Mouse (Mus musculus): ENCODE measurements around the gene Kcnk12. TPM values are rescaled to one million over a fixed set of nuclear protein-coding genes. Genes with fewer than 3 reads are reported as not detected.

Gene Kcnk12
- polyA plus RNA-seq, 1 experiment from 2014 or later, result not detected

GRCm38 (mm10) chr17:87809556-87809955, 11.8 kb upstream of the Kcnk12 start:
- Histone ChIP-seq H3K9me3 (ENCODE audit: control insufficient read depth, low read length) (no peaks in the 10 kb centered on the region), H3K27ac (ENCODE audit: low read depth) (no peak overlapping the region), H3K27me3 (replicated peaks; ENCODE audit: control insufficient read depth, insufficient read depth, low read length) (0 out of 2 replicates have a peak, but pooled peaks cover 2% of the 10 kb centered on the region), H3K36me3 (ENCODE audit: control insufficient read depth, insufficient read depth, low read length) (no peaks in the 10 kb centered on the region), H3K4me2 (ENCODE audit: low read length) (no peak overlapping the region), H3K4me1 (replicated peaks; ENCODE audit: control insufficient read depth, insufficient read depth, low read length) (no peaks in the 10 kb centered on the region), H3K4me3 (ENCODE audit: low read depth, low read length) (no peak overlapping the region), H3K9ac (ENCODE audit: low read length) (no peak overlapping the region)
- ATAC-seq (replicated peaks; ENCODE audit: low FRiP score, low TSS enrichment, low read depth), result no peak
- WGBS, result 79% methylated on average over 2 of the region's 2 CpGs
- no peak for DNase-seq (ENCODE audit: low spot score)

GRCm38 (mm10) chr17:87799948-87800340, 2.1 kb upstream of the Kcnk12 start:
- no peak overlapping the region for H3K4me2 ChIP-seq (ENCODE audit: low read length)
- H3K9me3 ChIP-seq (ENCODE audit: control insufficient read depth, low read length), result no peaks in the 10 kb centered on the region
- peaks cover 4% of the 10 kb centered on the region; the same call in 1 of the 2 replicates for H3K4me1 ChIP-seq (replicated peaks; ENCODE audit: control insufficient read depth, insufficient read depth, low read length)
- ATAC-seq (replicated peaks; ENCODE audit: low FRiP score, low TSS enrichment, low read depth), result no peak
- no peak overlapping the region for H3K27ac ChIP-seq (ENCODE audit: low read depth)
- no peak overlapping the region for H3K9ac ChIP-seq (ENCODE audit: low read length)
- DNase-seq (ENCODE audit: low spot score), result peak; percentile 44
- H3K36me3 ChIP-seq (ENCODE audit: control insufficient read depth, insufficient read depth, low read length), result no peaks in the 10 kb centered on the region
- H3K27me3 ChIP-seq (replicated peaks; ENCODE audit: control insufficient read depth, insufficient read depth, low read length), result peaks cover 59% of the 10 kb centered on the region
- H3K4me3 ChIP-seq (ENCODE audit: low read depth, low read length), result no peak overlapping the region
- WGBS, result 77% methylated on average over 3 of the region's 3 CpGs

- no peaks in the 10 kb centered on the region for H3K9me3 ChIP-seq (ENCODE audit: control insufficient read depth, low read length)
- H3K27me3 ChIP-seq (replicated peaks; ENCODE audit: control insufficient read depth, insufficient read depth, low read length), result peaks cover 62% of the 10 kb centered on the region
- H3K4me2 ChIP-seq (ENCODE audit: low read length), result no peak overlapping the region
- H3K27ac ChIP-seq (ENCODE audit: low read depth), result no peak overlapping the region
- H3K36me3 ChIP-seq (ENCODE audit: control insufficient read depth, insufficient read depth, low read length), result no peaks in the 10 kb centered on the region
- WGBS, result 67% methylated on average over 13 of the region's 13 CpGs
- ATAC-seq (replicated peaks; ENCODE audit: low FRiP score, low TSS enrichment, low read depth) (no peak), DNase-seq (ENCODE audit: low spot score) (peak; percentile 49)
- no peak overlapping the region for H3K9ac ChIP-seq (ENCODE audit: low read length)
- peaks cover 4% of the 10 kb centered on the region; the same call in 1 of the 2 replicates for H3K4me1 ChIP-seq (replicated peaks; ENCODE audit: control insufficient read depth, insufficient read depth, low read length)
- no peak overlapping the region for H3K4me3 ChIP-seq (ENCODE audit: low read depth, low read length)
These were observed 1.6 kb upstream of the Kcnk12 start for GRCm38 (mm10) chr17:87799212-87799947.

- peak; percentile 86 for DNase-seq (ENCODE audit: low spot score)
- H3K9ac ChIP-seq (ENCODE audit: low read length), result no peak overlapping the region
- H3K36me3 ChIP-seq (ENCODE audit: control insufficient read depth, insufficient read depth, low read length), result no peaks in the 10 kb centered on the region
- H3K27ac ChIP-seq (ENCODE audit: low read depth), result no peak overlapping the region
- ATAC-seq (replicated peaks; ENCODE audit: low FRiP score, low TSS enrichment, low read depth), result peak; percentile 80
- peaks cover 4% of the 10 kb centered on the region; the same call in 1 of the 2 replicates for H3K4me1 ChIP-seq (replicated peaks; ENCODE audit: control insufficient read depth, insufficient read depth, low read length)
- peak overlapping the region; percentile 34 for H3K4me3 ChIP-seq (ENCODE audit: low read depth, low read length)
- peak overlapping the region; percentile 71 for H3K4me2 ChIP-seq (ENCODE audit: low read length)
- H3K9me3 ChIP-seq (ENCODE audit: control insufficient read depth, low read length), result no peaks in the 10 kb centered on the region
- 1% methylated on average over 40 of the region's 40 CpGs for WGBS
- H3K27me3 ChIP-seq (replicated peaks; ENCODE audit: control insufficient read depth, insufficient read depth, low read length), result peaks cover 62% of the 10 kb centered on the region
These were observed 688 bp upstream of the Kcnk12 start for GRCm38 (mm10) chr17:87798423-87798941.

- Histone ChIP-seq H3K27ac (ENCODE audit: low read depth) (no peak overlapping the region), H3K4me1 (replicated peaks; ENCODE audit: control insufficient read depth, insufficient read depth, low read length) (peaks cover 4% of the 10 kb centered on the region; the same call in 1 of the 2 replicates), H3K4me3 (ENCODE audit: low read depth, low read length) (peak overlapping the region; percentile 34), H3K4me2 (ENCODE audit: low read length) (peak overlapping the region; percentile 71), H3K9ac (ENCODE audit: low read length) (no peak overlapping the region), H3K27me3 (replicated peaks; ENCODE audit: control insufficient read depth, insufficient read depth, low read length) (peaks cover 68% of the 10 kb centered on the region), H3K9me3 (ENCODE audit: control insufficient read depth, low read length) (no peaks in the 10 kb centered on the region), H3K36me3 (ENCODE audit: control insufficient read depth, insufficient read depth, low read length) (no peaks in the 10 kb centered on the region)
- WGBS, result under 1% methylated on average over 67 of the region's 72 CpGs
- peak; percentile 52 for DNase-seq (ENCODE audit: low spot score)
- no peak for ATAC-seq (replicated peaks; ENCODE audit: low FRiP score, low TSS enrichment, low read depth)
These were observed 845 bp downstream of the Kcnk12 start for GRCm38 (mm10) chr17:87796881-87797416.

GRCm38 (mm10) chr17:87795927-87796714, 1.7 kb downstream of the Kcnk12 start:
- H3K4me1 ChIP-seq (replicated peaks; ENCODE audit: control insufficient read depth, insufficient read depth, low read length), result peaks cover 7% of the 10 kb centered on the region; the same call in 1 of the 2 replicates
- H3K9me3 ChIP-seq (ENCODE audit: control insufficient read depth, low read length), result no peaks in the 10 kb centered on the region
- H3K9ac ChIP-seq (ENCODE audit: low read length), result no peak overlapping the region
- H3K27ac ChIP-seq (ENCODE audit: low read depth), result no peak overlapping the region
- WGBS, result 27% methylated on average over 12 of the region's 12 CpGs
- peaks cover 68% of the 10 kb centered on the region for H3K27me3 ChIP-seq (replicated peaks; ENCODE audit: control insufficient read depth, insufficient read depth, low read length)
- peak; percentile 42 for DNase-seq (ENCODE audit: low spot score)
- H3K36me3 ChIP-seq (ENCODE audit: control insufficient read depth, insufficient read depth, low read length), result no peaks in the 10 kb centered on the region
- no peak for ATAC-seq (replicated peaks; ENCODE audit: low FRiP score, low TSS enrichment, low read depth)
- H3K4me3 ChIP-seq (ENCODE audit: low read depth, low read length), result peak overlapping the region; percentile 34; the same call in 1 of the 2 replicates
- peak overlapping the region; percentile 71; the same call in 1 of the 2 replicates for H3K4me2 ChIP-seq (ENCODE audit: low read length)

GRCm38 (mm10) chr17:87794801-87795200, 3.0 kb downstream of the Kcnk12 start:
- no peak overlapping the region for H3K4me3 ChIP-seq (ENCODE audit: low read depth, low read length)
- H3K27ac ChIP-seq (ENCODE audit: low read depth), result no peak overlapping the region
- peaks cover 58% of the 10 kb centered on the region for H3K27me3 ChIP-seq (replicated peaks; ENCODE audit: control insufficient read depth, insufficient read depth, low read length)
- H3K9me3 ChIP-seq (ENCODE audit: control insufficient read depth, low read length), result no peaks in the 10 kb centered on the region
- H3K4me2 ChIP-seq (ENCODE audit: low read length), result no peak overlapping the region
- 78% methylated on average over 5 of the region's 5 CpGs for WGBS
- peaks cover 7% of the 10 kb centered on the region; the same call in 1 of the 2 replicates for H3K4me1 ChIP-seq (replicated peaks; ENCODE audit: control insufficient read depth, insufficient read depth, low read length)
- ATAC-seq (replicated peaks; ENCODE audit: low FRiP score, low TSS enrichment, low read depth) (no peak), DNase-seq (ENCODE audit: low spot score) (no peak)
- no peak overlapping the region for H3K9ac ChIP-seq (ENCODE audit: low read length)
- no peaks in the 10 kb centered on the region for H3K36me3 ChIP-seq (ENCODE audit: control insufficient read depth, insufficient read depth, low read length)

GRCm38 (mm10) chr17:87793331-87793730, 4.5 kb downstream of the Kcnk12 start:
- peaks cover 7% of the 10 kb centered on the region; the same call in 1 of the 2 replicates for H3K4me1 ChIP-seq (replicated peaks; ENCODE audit: control insufficient read depth, insufficient read depth, low read length)
- no peak for DNase-seq (ENCODE audit: low spot score)
- no peaks in the 10 kb centered on the region for H3K9me3 ChIP-seq (ENCODE audit: control insufficient read depth, low read length)
- H3K36me3 ChIP-seq (ENCODE audit: control insufficient read depth, insufficient read depth, low read length), result no peaks in the 10 kb centered on the region
- WGBS, result 41% methylated on average over 5 of the region's 5 CpGs
- no peak overlapping the region for H3K9ac ChIP-seq (ENCODE audit: low read length)
- peaks cover 44% of the 10 kb centered on the region for H3K27me3 ChIP-seq (replicated peaks; ENCODE audit: control insufficient read depth, insufficient read depth, low read length)
- no peak for ATAC-seq (replicated peaks; ENCODE audit: low FRiP score, low TSS enrichment, low read depth)
- no peak overlapping the region for H3K27ac ChIP-seq (ENCODE audit: low read depth)
- H3K4me3 ChIP-seq (ENCODE audit: low read depth, low read length), result no peak overlapping the region
- H3K4me2 ChIP-seq (ENCODE audit: low read length), result no peak overlapping the region

Data from intestine, embryonic 14.5 days (tissue).